Mouse (Mus musculus) megakaryocyte, adult 5-6 weeks (primary cell): ENCODE data around the gene Btbd35f9. TPM values are rescaled to one million over a fixed set of nuclear protein-coding genes. Genes with fewer than 3 reads are reported as not detected.
"Not testable (repeated sequence)": the region's sequence is repeated elsewhere in the genome, so short reads cannot be mapped to it uniquely, and the experiment has no call there.

Experiments used
- ATAC-seq: 2 replicates; pipeline ENCODE4 v1.8.0; 2016; ENCODE audit warnings: mild to moderate bottlenecking, inconsistent platforms; ENCODE audit not compliant: poor library complexity, severe bottlenecking
- total RNA-seq, 2 experiments: library from RNA; stranded (forward) in 1 of 2; stranded (reverse) in 1 of 2; fragments of 153-499, 151-499 nt in 1 of 2; fragments of 221-1000, 200-1000 nt in 1 of 2; gene quantifications; 2 replicates each; pipeline versions ENCODE4 v1.2.3 to v1.2.4; 2015 to 2017

The Btbd35f9 gene
- total RNA-seq (2015) (not detected in 2 replicates), total RNA-seq (2017) (not detected in 2 replicates)

- ATAC-seq, result not testable (repeated sequence)
Measured at GRCm38 (mm10) chrX:34161399-34161798, at the start of gene Btbd35f9. Gene Btbd35f9 (minus strand): TSS chrX:34161499.

Other genes with a start within 250 kb of the Btbd35f9 start
- not detected in 2 replicates for gene Btbd35f6, start 205.0 kb downstream of the Btbd35f9 start, total RNA-seq (2015)
- gene Btbd35f6, start 205.0 kb downstream of the Btbd35f9 start, total RNA-seq (2017), result not detected in 2 replicates
- gene Gm21870, start 174.7 kb downstream of the Btbd35f9 start, total RNA-seq (2015), result not detected in 2 replicates
- gene Gm21870, start 174.7 kb downstream of the Btbd35f9 start, total RNA-seq (2017), result not detected in 2 replicates
- gene Spin2g, start 77.2 kb upstream of the Btbd35f9 start, total RNA-seq (2015), result not detected in 2 replicates
- gene Spin2g, start 77.2 kb upstream of the Btbd35f9 start, total RNA-seq (2017), result not detected in 2 replicates